8 mouse cellular contexts compared by ENCODE assay signal in the genomic region with DNA sequence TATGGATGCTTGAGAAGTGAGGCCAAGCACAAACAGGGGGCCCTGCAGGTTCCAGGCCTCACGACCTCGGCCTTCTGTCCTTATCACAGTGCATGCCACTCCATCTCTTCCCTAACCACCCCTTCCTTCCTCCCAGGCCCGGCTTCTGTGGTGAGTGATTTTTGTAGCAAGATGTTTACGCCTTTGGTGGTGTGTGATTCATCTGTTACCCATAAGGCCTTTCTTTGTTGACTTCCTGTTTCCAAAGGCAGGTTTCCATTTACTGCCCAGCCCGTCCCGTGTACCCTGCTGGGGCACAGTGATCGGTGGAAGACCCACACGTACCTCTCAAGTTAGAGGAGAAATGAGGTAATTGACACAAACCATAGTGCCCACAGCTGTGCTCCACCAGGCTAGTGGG. TPM values are rescaled to one million over a fixed set of nuclear protein-coding genes. Genes with fewer than 3 reads are reported as not detected.
DNase-seq lines count a peak whose midpoint lies in the region; ATAC-seq lines count a peak whose summit lies in the region.

No protein-coding gene starts in this region.

- H3K4me1 ChIP-seq in liver, embryonic 13.5 days (replicated peaks) = peaks cover 12% of the 10 kb centered on the region

- H3K9ac ChIP-seq in liver, embryonic 13.5 days = no peak overlapping the region

- no peak overlapping the region for H3K27ac ChIP-seq in liver, embryonic 13.5 days

- H3K27me3 ChIP-seq in liver, embryonic 13.5 days = no peaks in the 10 kb centered on the region

- DNase-seq in CD8-positive naive resting alpha-beta T cell, adult 2 months (ENCODE audit: low read depth in 2 of 2, low spot score in 2 of 2) = peak; percentile 58 to 65
- DNase-seq in liver, embryonic 13.5 days = peak; percentile 3
- DNase-seq in skeletal muscle tissue, adult 2 months (ENCODE audit: low read depth, low spot score) = peak; percentile 56
- no peak for DNase-seq in right cerebral cortex, postnatal 10 days (ENCODE audit: low spot score in 2 of 2)
- no peak for DNase-seq in cerebellum, adult 11 months
- no peak for DNase-seq in cerebellum, postnatal 10 days
- no peak for DNase-seq in cerebellum, postnatal 14 days

- no peaks in the 10 kb centered on the region for H3K36me3 ChIP-seq in liver, embryonic 13.5 days

- H3K4me2 ChIP-seq in liver, embryonic 13.5 days = no peak overlapping the region

- WGBS in liver, embryonic 13.5 days (ENCODE audit: insufficient replicate concordance) = 17% methylated on average over 8 of the region's 8 CpGs

- H3K4me3 ChIP-seq in liver, embryonic 13.5 days (replicated peaks) = no peak overlapping the region

- peak; percentile 87 for ATAC-seq in common myeloid progenitor, adult 5-6 weeks (replicated peaks; ENCODE audit: low read depth, poor library complexity, severe bottlenecking)
- ATAC-seq in liver, embryonic 13.5 days (ENCODE audit: low read depth) = peak; percentile 53

- H3K9me3 ChIP-seq in liver, embryonic 13.5 days (replicated peaks) = no peaks in the 10 kb centered on the region

RNA-seq across cellular contexts. Expression of a gene that starts 29.1 kb away (rescaled TPM):
- total RNA-seq in common myeloid progenitor, adult 5-6 weeks (2017) = not detected in 2 replicates
- polyA plus RNA-seq in liver, embryonic 13.5 days (2015; fragmentation: Nextera tagmentation; extraction: Ambion mirVana) = 2.1 TPM in 2 replicates

RNA-seq across cellular contexts. Expression of a gene that starts 29.4 kb away (rescaled TPM):
- 1.1 TPM in 1 of 2 replicates, not detected in the other for total RNA-seq in common myeloid progenitor, adult 5-6 weeks (2017)
- polyA plus RNA-seq in liver, embryonic 13.5 days (2015; fragmentation: Nextera tagmentation; extraction: Ambion mirVana) = 20.9 and 22.3 TPM in 2 replicates

RNA-seq across cellular contexts. Expression of a gene that starts 39.6 kb away (rescaled TPM):
- 216 and 242 TPM in 2 replicates for total RNA-seq in common myeloid progenitor, adult 5-6 weeks (2017)
- polyA plus RNA-seq in liver, embryonic 13.5 days (2015; fragmentation: Nextera tagmentation; extraction: Ambion mirVana) = 17.3 and 19.2 TPM in 2 replicates

RNA-seq across cellular contexts. Expression of a gene that starts 46.0 kb away (rescaled TPM):
- 130 and 138 TPM in 2 replicates for total RNA-seq in common myeloid progenitor, adult 5-6 weeks (2017)
- polyA plus RNA-seq in liver, embryonic 13.5 days (2015; fragmentation: Nextera tagmentation; extraction: Ambion mirVana) = 9.7 and 10.4 TPM in 2 replicates

RNA-seq across cellular contexts. Expression of a gene that starts 48.6 kb away (rescaled TPM):
- total RNA-seq in common myeloid progenitor, adult 5-6 weeks (2017) = not detected in 2 replicates
- polyA plus RNA-seq in liver, embryonic 13.5 days (2015; fragmentation: Nextera tagmentation; extraction: Ambion mirVana) = 0.17 and 0.47 TPM in 2 replicates

Comparison
In these comparisons a context has a peak if more than half of its experiments do, and no peak if none do; other contexts are left out.
1. DNase-seq: peak in CD8-positive naive resting alpha-beta T cell, adult 2 months (2 of 2), liver, embryonic 13.5 days (single experiment) and skeletal muscle tissue, adult 2 months (single experiment); none in right cerebral cortex, postnatal 10 days (0 of 2), cerebellum, adult 11 months (single experiment), cerebellum, postnatal 10 days (0 of 2) and cerebellum, postnatal 14 days (0 of 2).